Mouse (Mus musculus): ENCODE measurements around the gene Ankrd42. TPM values are rescaled to one million over a fixed set of nuclear protein-coding genes. Genes with fewer than 3 reads are reported as not detected.

Ankrd42 gene
- polyA plus RNA-seq, 1 experiment from 2014 or later, result 13.8 TPM

DNA sequence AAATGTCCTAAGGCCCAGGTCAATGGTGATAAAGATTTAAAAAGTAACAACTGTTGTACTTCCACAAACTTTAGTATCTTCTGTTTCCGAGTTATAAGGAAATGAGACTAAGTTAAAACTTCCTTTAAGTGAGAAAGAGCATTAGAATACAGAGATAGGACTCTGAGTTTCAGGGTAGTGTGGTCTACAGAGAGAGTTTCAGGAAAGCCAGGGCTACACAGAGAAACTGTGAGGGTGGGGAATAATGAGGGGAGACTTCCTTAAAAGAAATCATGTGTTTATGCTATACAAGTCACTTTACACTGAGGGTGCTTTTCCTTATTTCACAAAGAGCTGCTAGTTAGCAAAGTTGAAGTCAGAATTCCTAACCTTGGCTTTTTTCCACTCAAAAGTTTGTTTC lies 16.4 kb upstream of the Ankrd42 start:
- Histone ChIP-seq H3K9ac (ENCODE audit: low read depth, low read length) (no peak overlapping the region), H3K27me3 (ENCODE audit: control insufficient read depth, insufficient read depth, low read length) (no peaks in the 10 kb centered on the region), H3K36me3 (ENCODE audit: control insufficient read depth, insufficient read depth, low read length) (peaks cover 16% of the 10 kb centered on the region), H3K4me1 (replicated peaks; ENCODE audit: control insufficient read depth, insufficient read depth, low read length) (no peaks in the 10 kb centered on the region), H3K27ac (ENCODE audit: low read depth, low read length) (no peak overlapping the region), H3K4me3 (ENCODE audit: low read depth, low read length) (no peak overlapping the region), H3K4me2 (replicated peaks; ENCODE audit: low read depth, low read length) (no peak overlapping the region), H3K9me3 (ENCODE audit: control insufficient read depth, low read length) (no peaks in the 10 kb centered on the region)
- 87% methylated on average over 1 of the region's 1 CpGs for WGBS
- ATAC-seq (ENCODE audit: low FRiP score), result no peak
- no peak for DNase-seq (ENCODE audit: low spot score)

GRCm38 (mm10) chr7:92647790-92648189 lies 10.8 kb upstream of the Ankrd42 start:
- DNase-seq (ENCODE audit: low spot score) (no peak), ATAC-seq (ENCODE audit: low FRiP score) (no peak)
- Histone ChIP-seq H3K4me3 (ENCODE audit: low read depth, low read length) (no peak overlapping the region), H3K36me3 (ENCODE audit: control insufficient read depth, insufficient read depth, low read length) (no peaks in the 10 kb centered on the region), H3K27me3 (ENCODE audit: control insufficient read depth, insufficient read depth, low read length) (no peaks in the 10 kb centered on the region), H3K9ac (ENCODE audit: low read depth, low read length) (no peak overlapping the region), H3K27ac (ENCODE audit: low read depth, low read length) (no peak overlapping the region), H3K4me2 (replicated peaks; ENCODE audit: low read depth, low read length) (no peak overlapping the region), H3K9me3 (ENCODE audit: control insufficient read depth, low read length) (no peaks in the 10 kb centered on the region), H3K4me1 (replicated peaks; ENCODE audit: control insufficient read depth, insufficient read depth, low read length) (no peaks in the 10 kb centered on the region)
- 91% methylated on average over 7 of the region's 7 CpGs for WGBS

DNA sequence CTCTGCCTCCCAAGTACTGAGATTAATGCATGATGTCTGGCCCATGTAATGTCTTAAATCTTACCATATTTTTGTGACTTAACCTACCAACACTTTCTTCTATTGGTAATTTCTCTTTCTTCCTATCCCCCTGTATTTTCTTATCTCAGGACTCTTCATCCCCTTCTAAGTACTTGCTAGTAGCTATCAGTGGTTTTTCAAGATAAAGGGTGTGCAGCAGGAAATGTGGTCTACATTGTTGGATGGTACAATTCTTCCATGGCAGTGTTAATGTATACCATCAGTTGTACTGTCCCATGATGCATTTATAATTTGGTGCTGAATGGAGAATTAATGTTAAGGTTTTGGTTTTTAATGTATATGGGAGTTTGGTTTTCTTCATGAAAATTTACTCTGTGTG lies 5.4 kb upstream of the Ankrd42 start:
- no peaks in the 10 kb centered on the region for H3K36me3 ChIP-seq (ENCODE audit: control insufficient read depth, insufficient read depth, low read length)
- H3K4me2 ChIP-seq (replicated peaks; ENCODE audit: low read depth, low read length), result no peak overlapping the region
- DNase-seq (ENCODE audit: low spot score), result no peak
- no peak overlapping the region for H3K4me3 ChIP-seq (ENCODE audit: low read depth, low read length)
- no peaks in the 10 kb centered on the region for H3K9me3 ChIP-seq (ENCODE audit: control insufficient read depth, low read length)
- no peak for ATAC-seq (ENCODE audit: low FRiP score)
- no peak overlapping the region for H3K27ac ChIP-seq (ENCODE audit: low read depth, low read length)
- no peak overlapping the region for H3K9ac ChIP-seq (ENCODE audit: low read depth, low read length)
- H3K27me3 ChIP-seq (ENCODE audit: control insufficient read depth, insufficient read depth, low read length), result no peaks in the 10 kb centered on the region
- H3K4me1 ChIP-seq (replicated peaks; ENCODE audit: control insufficient read depth, insufficient read depth, low read length), result no peaks in the 10 kb centered on the region

- Histone ChIP-seq H3K4me2 (replicated peaks; ENCODE audit: low read depth, low read length) (no peak overlapping the region; the same call in 1 of the 2 replicates), H3K36me3 (ENCODE audit: control insufficient read depth, insufficient read depth, low read length) (no peaks in the 10 kb centered on the region), H3K9me3 (ENCODE audit: control insufficient read depth, low read length) (no peaks in the 10 kb centered on the region), H3K4me3 (ENCODE audit: low read depth, low read length) (no peak overlapping the region; the same call in 1 of the 2 replicates), H3K4me1 (replicated peaks; ENCODE audit: control insufficient read depth, insufficient read depth, low read length) (0 out of 2 replicates have a peak, but pooled peaks cover 2% of the 10 kb centered on the region), H3K27me3 (ENCODE audit: control insufficient read depth, insufficient read depth, low read length) (no peaks in the 10 kb centered on the region), H3K9ac (ENCODE audit: low read depth, low read length) (no peak overlapping the region), H3K27ac (ENCODE audit: low read depth, low read length) (no peak overlapping the region)
- DNase-seq (ENCODE audit: low spot score) (no peak), ATAC-seq (ENCODE audit: low FRiP score) (no peak)
- WGBS, result 87% methylated on average over 5 of the region's 5 CpGs
Measured at GRCm38 (mm10) chr7:92638050-92638449, 1.1 kb upstream of the Ankrd42 start.

GRCm38 (mm10) chr7:92636295-92637011 lies 489 bp downstream of the Ankrd42 start:
- Histone ChIP-seq H3K27ac (ENCODE audit: low read depth, low read length) (no peak overlapping the region), H3K36me3 (ENCODE audit: control insufficient read depth, insufficient read depth, low read length) (no peaks in the 10 kb centered on the region), H3K9ac (ENCODE audit: low read depth, low read length) (peak overlapping the region; percentile 58), H3K4me3 (ENCODE audit: low read depth, low read length) (peak overlapping the region; percentile 71), H3K27me3 (ENCODE audit: control insufficient read depth, insufficient read depth, low read length) (no peaks in the 10 kb centered on the region), H3K9me3 (ENCODE audit: control insufficient read depth, low read length) (no peaks in the 10 kb centered on the region), H3K4me2 (replicated peaks; ENCODE audit: low read depth, low read length) (peak overlapping the region; percentile 96), H3K4me1 (replicated peaks; ENCODE audit: control insufficient read depth, insufficient read depth, low read length) (0 out of 2 replicates have a peak, but pooled peaks cover 2% of the 10 kb centered on the region)
- DNase-seq (ENCODE audit: low spot score) (no peak), ATAC-seq (ENCODE audit: low FRiP score) (peak; percentile 80)
- under 1% methylated on average over 49 of the region's 49 CpGs for WGBS

DNA sequence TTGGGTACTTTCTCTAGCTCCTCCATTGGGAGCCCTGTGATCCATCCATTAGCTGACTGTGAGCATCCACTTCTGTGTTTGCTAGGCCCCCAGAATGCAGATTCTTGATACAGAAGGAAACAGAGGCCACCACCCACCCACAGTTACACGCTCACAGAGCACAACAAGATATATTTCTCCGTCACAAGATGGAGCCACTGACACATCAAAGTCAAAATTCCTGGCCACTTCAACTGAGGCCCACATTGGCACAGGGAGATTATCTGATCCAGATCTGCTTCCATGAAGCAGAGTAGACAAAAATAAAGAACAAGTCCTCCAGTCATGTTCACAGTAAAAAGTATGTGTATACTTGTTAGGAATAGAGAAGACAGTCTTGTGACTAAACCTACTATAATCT lies 6.8 kb downstream of the Ankrd42 start:
- Histone ChIP-seq H3K36me3 (ENCODE audit: control insufficient read depth, insufficient read depth, low read length) (no peaks in the 10 kb centered on the region), H3K9me3 (ENCODE audit: control insufficient read depth, low read length) (no peaks in the 10 kb centered on the region), H3K4me1 (replicated peaks; ENCODE audit: control insufficient read depth, insufficient read depth, low read length) (no peaks in the 10 kb centered on the region), H3K27ac (ENCODE audit: low read depth, low read length) (no peak overlapping the region), H3K27me3 (ENCODE audit: control insufficient read depth, insufficient read depth, low read length) (no peaks in the 10 kb centered on the region), H3K4me3 (ENCODE audit: low read depth, low read length) (no peak overlapping the region), H3K4me2 (replicated peaks; ENCODE audit: low read depth, low read length) (no peak overlapping the region), H3K9ac (ENCODE audit: low read depth, low read length) (no peak overlapping the region)
- no peak for ATAC-seq (ENCODE audit: low FRiP score)
- DNase-seq (ENCODE audit: low spot score), result peak; percentile 24
- 50% methylated on average over 2 of the region's 2 CpGs for WGBS

- H3K9ac ChIP-seq (ENCODE audit: low read depth, low read length), result no peak overlapping the region
- no peaks in the 10 kb centered on the region for H3K9me3 ChIP-seq (ENCODE audit: control insufficient read depth, low read length)
- no peaks in the 10 kb centered on the region for H3K4me1 ChIP-seq (replicated peaks; ENCODE audit: control insufficient read depth, insufficient read depth, low read length)
- H3K4me2 ChIP-seq (replicated peaks; ENCODE audit: low read depth, low read length), result no peak overlapping the region
- WGBS, result 61% methylated on average over 2 of the region's 2 CpGs
- H3K36me3 ChIP-seq (ENCODE audit: control insufficient read depth, insufficient read depth, low read length), result no peaks in the 10 kb centered on the region
- no peak for DNase-seq (ENCODE audit: low spot score)
- H3K27me3 ChIP-seq (ENCODE audit: control insufficient read depth, insufficient read depth, low read length), result no peaks in the 10 kb centered on the region
- no peak overlapping the region for H3K4me3 ChIP-seq (ENCODE audit: low read depth, low read length)
- ATAC-seq (ENCODE audit: low FRiP score), result no peak
- no peak overlapping the region for H3K27ac ChIP-seq (ENCODE audit: low read depth, low read length)
Measured at GRCm38 (mm10) chr7:92624488-92624887, 12.5 kb downstream of the Ankrd42 start.

GRCm38 (mm10) chr7:92610830-92611229 lies 26.1 kb downstream of the Ankrd42 start:
- DNase-seq (ENCODE audit: low spot score) (no peak), ATAC-seq (ENCODE audit: low FRiP score) (no peak)
- Histone ChIP-seq H3K4me2 (replicated peaks; ENCODE audit: low read depth, low read length) (no peak overlapping the region), H3K36me3 (ENCODE audit: control insufficient read depth, insufficient read depth, low read length) (no peaks in the 10 kb centered on the region), H3K9me3 (ENCODE audit: control insufficient read depth, low read length) (no peaks in the 10 kb centered on the region), H3K9ac (ENCODE audit: low read depth, low read length) (no peak overlapping the region), H3K4me3 (ENCODE audit: low read depth, low read length) (no peak overlapping the region), H3K27me3 (ENCODE audit: control insufficient read depth, insufficient read depth, low read length) (no peaks in the 10 kb centered on the region), H3K4me1 (replicated peaks; ENCODE audit: control insufficient read depth, insufficient read depth, low read length) (no peaks in the 10 kb centered on the region), H3K27ac (ENCODE audit: low read depth, low read length) (no peak overlapping the region)
- WGBS, result 82% methylated on average over 7 of the region's 7 CpGs

DNA sequence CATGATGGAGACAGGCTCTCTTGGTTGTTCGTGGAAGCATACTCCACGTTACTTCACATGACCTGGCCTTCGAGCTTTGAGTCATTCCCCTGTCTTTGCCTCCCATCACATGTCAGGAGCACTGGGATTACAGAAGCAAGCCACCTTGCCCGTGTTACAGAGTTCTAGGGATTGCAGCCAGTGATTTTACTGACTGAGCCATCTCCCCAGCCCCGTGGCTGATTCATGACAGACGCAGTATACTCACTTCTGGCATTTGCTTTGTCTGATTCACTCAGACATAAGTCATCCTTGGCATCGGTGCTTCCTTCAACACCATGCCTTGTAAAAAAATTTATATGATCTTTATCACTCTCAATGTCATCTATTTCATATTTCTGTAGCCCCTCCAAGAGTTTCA lies 32.0 kb downstream of the Ankrd42 start:
- 92% methylated on average over 7 of the region's 7 CpGs for WGBS
- Histone ChIP-seq H3K4me2 (replicated peaks; ENCODE audit: low read depth, low read length) (no peak overlapping the region), H3K36me3 (ENCODE audit: control insufficient read depth, insufficient read depth, low read length) (no peaks in the 10 kb centered on the region), H3K27ac (ENCODE audit: low read depth, low read length) (no peak overlapping the region), H3K4me1 (replicated peaks; ENCODE audit: control insufficient read depth, insufficient read depth, low read length) (no peaks in the 10 kb centered on the region), H3K9me3 (ENCODE audit: control insufficient read depth, low read length) (no peaks in the 10 kb centered on the region), H3K27me3 (ENCODE audit: control insufficient read depth, insufficient read depth, low read length) (no peaks in the 10 kb centered on the region), H3K4me3 (ENCODE audit: low read depth, low read length) (no peak overlapping the region), H3K9ac (ENCODE audit: low read depth, low read length) (no peak overlapping the region)
- no peak for DNase-seq (ENCODE audit: low spot score)
- no peak for ATAC-seq (ENCODE audit: low FRiP score)

All from hindbrain, embryonic 11.5 days (tissue).